Mouse (Mus musculus) CH12.LX (cell line): ENCODE measurements around the gene Ppfibp2. TPM values are rescaled to one million over a fixed set of nuclear protein-coding genes. Genes with fewer than 3 reads are reported as not detected.

Experiments
- DNase-seq: peaks from one replicate; pipeline ENCODE4 v3.0.0-alpha.2; 2013; ENCODE audit errors: extremely low read depth
- H3K27ac ChIP-seq: 2 replicates; pipeline ENCODE4 v1.5.1; 2012; ENCODE audit warnings: low read depth, mild to moderate bottlenecking, control low read depth, moderate library complexity; ENCODE audit not compliant: insufficient read depth
- H3K27me3 ChIP-seq: replicated peaks from 2 replicates; pipeline ENCODE3; 2012; ENCODE audit warnings: inconsistent platforms
- H3K36me3 ChIP-seq, 2 experiments: replicated peaks in 1 of 2; 2 replicates each; pipeline versions ENCODE3 to v1.6.1; 2012; ENCODE audit warnings: inconsistent platforms in 1 of 2, low read length in 1 of 2, mild to moderate bottlenecking in 1 of 2, mixed read lengths in 1 of 2, moderate library complexity in 1 of 2; ENCODE audit not compliant: control insufficient read depth in 1 of 2, insufficient read depth in 1 of 2
- H3K4me1 ChIP-seq, 2 experiments: 2 replicates each; pipeline ENCODE4 v1.6.1; 2012; ENCODE audit warnings: inconsistent platforms in 1 of 2, moderate library complexity in 1 of 2; ENCODE audit not compliant: insufficient read depth in 2 of 2, control insufficient read depth in 1 of 2
- H3K4me2 ChIP-seq: 2 replicates; pipeline ENCODE4 v1.6.1; 2012; ENCODE audit warnings: low read depth, mild to moderate bottlenecking, control low read depth; ENCODE audit not compliant: poor library complexity, insufficient read depth, severe bottlenecking
- H3K4me3 ChIP-seq, 3 experiments: fragments of 150-350 bp in 1 of 3; sonication (generic) in 1 of 3; replicated peaks in 1 of 3; 2 replicates each; pipeline versions ENCODE3 to v1.5.1; 2011 to 2012; ENCODE audit warnings: low read depth in 2 of 3, low read length in 2 of 3, mild to moderate bottlenecking in 2 of 3, moderate library complexity in 2 of 3, control low read depth in 1 of 3, improper control_type of control experiment in 1 of 3, inconsistent platforms in 1 of 3, mixed read lengths in 1 of 3; ENCODE audit not compliant: poor library complexity in 1 of 3
- H3K79me2 ChIP-seq: replicated peaks from 2 replicates; pipeline ENCODE4 v1.6.1; 2012; ENCODE audit warnings: mild to moderate bottlenecking, moderate library complexity; ENCODE audit not compliant: control insufficient read depth, poor library complexity, insufficient read depth, severe bottlenecking; ENCODE audit errors: extremely low read depth
- H3K9ac ChIP-seq: 2 replicates; pipeline ENCODE4 v1.6.1; 2012; ENCODE audit warnings: low read depth, mild to moderate bottlenecking, control low read depth, moderate library complexity; ENCODE audit not compliant: insufficient read depth
- H3K9me3 ChIP-seq: replicated peaks from 2 replicates; pipeline ENCODE3; 2012; ENCODE audit warnings: low read length, inconsistent platforms, mixed read lengths
- BHLHE40 ChIP-seq: IDR thresholded peaks from 2 replicates; pipeline ENCODE4 v1.6.1; 2011; ENCODE audit warnings: mild to moderate bottlenecking, low read depth, low read length, improper control_type of control experiment
- CHD1 ChIP-seq: IDR thresholded peaks from 2 replicates; pipeline ENCODE4 v1.6.1; 2012; ENCODE audit warnings: low read depth, low read length, improper control_type of control experiment, inconsistent platforms
- CHD2 ChIP-seq: IDR thresholded peaks from 2 replicates; pipeline ENCODE4 v1.6.1; 2011; ENCODE audit warnings: low read length, improper control_type of control experiment
- E2F4 ChIP-seq: IDR thresholded peaks from 2 replicates; pipeline ENCODE4 v1.6.1; 2011; ENCODE audit warnings: low read depth, low read length, improper control_type of control experiment; ENCODE audit not compliant: insufficient replicate concordance
- EP300 ChIP-seq: IDR thresholded peaks from 2 replicates; pipeline ENCODE4 v1.6.1; 2011; ENCODE audit warnings: low read length, improper control_type of control experiment
- GABPA ChIP-seq: IDR thresholded peaks from 2 replicates; pipeline ENCODE4 v1.6.1; 2012; ENCODE audit warnings: low read depth, low read length, improper control_type of control experiment, inconsistent platforms; ENCODE audit not compliant: insufficient replicate concordance
- IRF4 ChIP-seq: IDR thresholded peaks from 2 replicates; pipeline ENCODE4 v1.6.1; 2014; ENCODE audit warnings: low read depth, mild to moderate bottlenecking, inconsistent platforms, low read length, improper control_type of control experiment
- JUND ChIP-seq: conservative IDR thresholded peaks from 2 replicates; pipeline ENCODE4 v1.6.1; 2011; ENCODE audit warnings: low read depth, low read length, improper control_type of control experiment
- KAT2A ChIP-seq: IDR thresholded peaks from 2 replicates; pipeline ENCODE4 v1.6.1; 2012; ENCODE audit warnings: low read length, improper control_type of control experiment, inconsistent platforms; ENCODE audit not compliant: insufficient replicate concordance
- MAFK ChIP-seq: IDR thresholded peaks from 2 replicates; pipeline ENCODE4 v1.6.1; 2011; ENCODE audit warnings: low read length, improper control_type of control experiment; ENCODE audit not compliant: insufficient replicate concordance
- MAX ChIP-seq: IDR thresholded peaks from 2 replicates; pipeline ENCODE4 v1.6.1; 2011; ENCODE audit warnings: low read length, improper control_type of control experiment
- MEF2A ChIP-seq: IDR thresholded peaks from 2 replicates; pipeline ENCODE4 v1.6.1; 2014; ENCODE audit warnings: low read depth, mild to moderate bottlenecking, inconsistent platforms, low read length, improper control_type of control experiment, borderline replicate concordance
- MXI1 ChIP-seq: IDR thresholded peaks from 2 replicates; pipeline ENCODE4 v1.6.1; 2011; ENCODE audit warnings: mild to moderate bottlenecking, low read depth, low read length, improper control_type of control experiment
- MYC ChIP-seq: IDR thresholded peaks from 2 replicates; pipeline ENCODE4 v1.6.1; 2011; ENCODE audit warnings: low read depth, mild to moderate bottlenecking, improper control_type of control experiment, low read length
- NELFE ChIP-seq: IDR thresholded peaks from 2 replicates; pipeline ENCODE4 v1.6.1; 2011; ENCODE audit warnings: low read depth, low read length, improper control_type of control experiment
- NRF1 ChIP-seq: IDR thresholded peaks from 2 replicates; pipeline ENCODE4 v1.6.1; 2014; ENCODE audit warnings: low read depth, mild to moderate bottlenecking, inconsistent platforms, low read length, improper control_type of control experiment, moderate library complexity
- POLR2AphosphoS2 ChIP-seq: IDR thresholded peaks from 2 replicates; pipeline ENCODE4 v1.6.1; 2011; ENCODE audit warnings: low read depth, low read length, improper control_type of control experiment
- RCOR1 ChIP-seq: conservative IDR thresholded peaks from 2 replicates; pipeline ENCODE4 v1.6.1; 2012; ENCODE audit warnings: low read depth, mild to moderate bottlenecking, inconsistent platforms, low read length, improper control_type of control experiment
- SIN3A ChIP-seq: IDR thresholded peaks from 2 replicates; pipeline ENCODE4 v1.6.1; 2012; ENCODE audit warnings: low read length, improper control_type of control experiment, inconsistent platforms
- TBP ChIP-seq: conservative IDR thresholded peaks from 2 replicates; pipeline ENCODE4 v1.6.1; 2011; ENCODE audit warnings: low read depth, low read length, improper control_type of control experiment
- TCF12 ChIP-seq: IDR thresholded peaks from 2 replicates; pipeline ENCODE4 v1.6.1; 2014; ENCODE audit warnings: low read depth, mild to moderate bottlenecking, inconsistent platforms, low read length, improper control_type of control experiment
- USF2 ChIP-seq: conservative IDR thresholded peaks from 2 replicates; pipeline ENCODE4 v1.6.1; 2011; ENCODE audit warnings: low read depth, low read length, improper control_type of control experiment
- ZMIZ1 ChIP-seq: IDR thresholded peaks from 2 replicates; pipeline ENCODE4 v1.6.1; 2012; ENCODE audit warnings: low read depth, mild to moderate bottlenecking, inconsistent platforms, low read length, improper control_type of control experiment
- dilution Hi-C: fragments of 300-500 bp; cut with MboI; formaldehyde crosslinking; loops from 2 replicates; pipeline ENCODE4 v1.14.3; 2020; ENCODE audit warnings: low sequenced_read_pairs; ENCODE audit not compliant: extremely low pct_unique_long_range_greater_than_20kb, extremely low pct_ligation_motif_present
- in situ Hi-C: fragments of 300-500 bp; cut with MboI; formaldehyde crosslinking; loops from 3 replicates; pipeline ENCODE4 v1.14.3; 2019; ENCODE audit warnings: low sequenced_read_pairs, low pct_ligation_motif_present, low pct_unique_long_range_greater_than_20kb, mixed read lengths
- polyA plus RNA-seq: library from polyadenylated mRNA; unstranded; fragments of >175 nt; gene quantifications from 2 replicates; pipeline ENCODE4 v1.2.1, GENCODE M21; 2012; ENCODE audit warnings: low read depth; ENCODE audit not compliant: insufficient read length
- total RNA-seq, 2 experiments: library from RNA; depleted of rRNA; stranded (reverse); fragments of 300-350 nt in 1 of 2; fragments of >200 nt in 1 of 2; gene quantifications; 2 replicates each; pipeline ENCODE4 v1.2.3; 2012 to 2014

The Ppfibp2 gene
- total and polyA plus RNA-seq, 3 experiments, result 30.2 to 40.3 (median 40.2) TPM

- H3K9me3 ChIP-seq, result peaks cover 3% of the 10 kb centered on the region
- H3K27ac ChIP-seq, result no peak within 1 kb of the TSS
- H3K4me3 ChIP-seq, result no peak within 1 kb of the TSS
Measured at GRCm38 (mm10) chr7:107567261-107567671, 27.7 kb upstream of the Ppfibp2 start, which contains the start of gene Olfml1. Gene Olfml1 (plus strand): TSS chr7:107567446.

DNA sequence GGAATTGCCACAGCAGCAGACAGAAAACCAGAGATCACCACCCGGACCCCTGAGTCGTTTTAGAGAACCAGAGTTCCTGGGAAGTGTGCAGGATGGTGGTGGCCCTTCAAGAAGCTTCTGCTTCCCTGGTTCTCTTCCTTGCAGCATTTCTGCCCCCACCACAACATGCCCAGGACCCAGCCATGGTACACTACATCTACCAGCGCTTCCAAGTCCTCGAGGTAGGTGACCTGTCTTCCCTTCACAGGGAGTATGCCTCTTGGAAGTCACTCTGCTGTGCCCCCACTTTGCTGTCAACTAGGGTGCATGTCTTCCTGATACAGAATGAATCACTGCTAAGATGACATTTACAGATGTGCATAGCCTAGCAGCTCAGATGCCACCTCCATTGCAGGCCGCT is 27.3 kb upstream of the Ppfibp2 start:
- no peak for TF ChIP-seq MAFK
- TF ChIP-seq CHD2, result no peak
- no peak for TF ChIP-seq SIN3A
- TF ChIP-seq MXI1, result no peak
- TF ChIP-seq EP300, result no peak
- TF ChIP-seq E2F4, result no peak
- no peak for TF ChIP-seq USF2
- TF ChIP-seq NRF1, result no peak
- TF ChIP-seq JUND, result no peak
- no peak for TF ChIP-seq MEF2A
- TF ChIP-seq MAX, result no peak
- no peak for TF ChIP-seq GABPA
- TF ChIP-seq POLR2AphosphoS2, result no peak
- TF ChIP-seq ZMIZ1, result no peak
- TF ChIP-seq CHD1, result no peak
- no peak for TF ChIP-seq BHLHE40
- TF ChIP-seq KAT2A, result no peak
- TF ChIP-seq TCF12, result no peak
- no peak for TF ChIP-seq TBP
- no peak for TF ChIP-seq RCOR1
- peaks cover 3% of the 10 kb centered on the region for H3K9me3 ChIP-seq
- H3K4me3 ChIP-seq, result no peak overlapping the region
- no peak for DNase-seq
- no peak overlapping the region for H3K9ac ChIP-seq
- no peak overlapping the region for H3K27ac ChIP-seq
- dilution Hi-C loops, result no loop called here
- H3K4me1 ChIP-seq, result no peaks in the 10 kb centered on the region
- H3K27me3 ChIP-seq, result no peaks in the 10 kb centered on the region
- no peaks in the 10 kb centered on the region for H3K36me3 ChIP-seq
- H3K4me2 ChIP-seq, result no peak overlapping the region
- H3K79me2 ChIP-seq, result no peaks in the 10 kb centered on the region
- in situ Hi-C loops, result no loop called here

More at GRCm38 (mm10) chr7:107567261-107567671, 27.7 kb upstream of the Ppfibp2 start, which contains the start of gene Olfml1:
- no peak within 1 kb of the TSS for H3K4me2 ChIP-seq
- no peaks in the 10 kb centered on the region for H3K36me3 ChIP-seq
- in situ Hi-C loops, result no loop called here
- no peaks in the 10 kb centered on the region for H3K4me1 ChIP-seq
- no peaks in the 10 kb centered on the region for H3K27me3 ChIP-seq
- no peak for TF ChIP-seq MYC
- no peak for TF ChIP-seq BHLHE40
- TF ChIP-seq GABPA, result no peak
- TF ChIP-seq IRF4, result no peak
- TF ChIP-seq NELFE, result no peak
- TF ChIP-seq SIN3A, result no peak
- TF ChIP-seq POLR2AphosphoS2, result no peak
- TF ChIP-seq ZMIZ1, result no peak
- TF ChIP-seq, all 38 proteins: peak for 0
- H3K9ac ChIP-seq, result no peak within 1 kb of the TSS
- no peak for DNase-seq
- dilution Hi-C loops, result no loop called here
- H3K79me2 ChIP-seq, result no peaks in the 10 kb centered on the region
